ENCODE assay signal across 34 mouse cellular contexts in genomic region chr5:113981843-113982242, GRCm38 (mm10). TPM values are rescaled to one million over a fixed set of nuclear protein-coding genes. Genes with fewer than 3 reads are reported as not detected.
DNase-seq lines count a peak whose midpoint lies in the region; ATAC-seq lines count a peak whose summit lies in the region.
"Had no signal": no experiment of that assay in that cellular context is flagged by ENCODE, and none has a peak within 500 bp of the region (broad histone marks: within the 10 kb centered on the region; RNA-seq: fewer than 3 reads in every experiment).

No protein-coding gene starts in this region.

- peaks cover 47% of the 10 kb centered on the region for H3K4me1 ChIP-seq in forebrain, embryonic 10.5 days
- H3K4me1 ChIP-seq in forebrain, embryonic 14.5 days (ENCODE audit: control insufficient read depth, insufficient read depth, low read length), result peaks cover 4% of the 10 kb centered on the region; the same call in 1 of the 2 replicates
- peaks cover 78% of the 10 kb centered on the region for H3K4me1 ChIP-seq in liver, embryonic 11.5 days (replicated peaks; ENCODE audit: control insufficient read depth, insufficient read depth, low read length)
- peaks cover 93% of the 10 kb centered on the region for H3K4me1 ChIP-seq in liver, embryonic 16.5 days (ENCODE audit: control insufficient read depth, low read depth, low read length)

- H3K36me3 ChIP-seq in forebrain, embryonic 10.5 days (replicated peaks), result peaks cover 70% of the 10 kb centered on the region
- H3K36me3 ChIP-seq in forebrain, embryonic 14.5 days (ENCODE audit: control insufficient read depth, insufficient read depth, low read length), result peaks cover 25% of the 10 kb centered on the region
- 0 out of 2 replicates have a peak, but pooled peaks cover 3% of the 10 kb centered on the region for H3K36me3 ChIP-seq in liver, embryonic 11.5 days (ENCODE audit: control insufficient read depth, insufficient read depth, low read length)
- peaks cover 3% of the 10 kb centered on the region for H3K36me3 ChIP-seq in liver, embryonic 16.5 days (ENCODE audit: control insufficient read depth, insufficient read depth)
- H3K36me3 ChIP-seq: heart, embryonic 15.5 days; midbrain, embryonic 15.5 days; neural tube, embryonic 15.5 days had no signal

- no peak overlapping the region for H3K4me2 ChIP-seq in forebrain, embryonic 14.5 days (ENCODE audit: low read length)
- H3K4me2 ChIP-seq in liver, embryonic 11.5 days, result no peak overlapping the region
- peak overlapping the region; percentile 3; the same call in 1 of the 2 replicates for H3K4me2 ChIP-seq in liver, embryonic 16.5 days (ENCODE audit: low read depth, low read length)
- H3K4me2 ChIP-seq: heart, embryonic 15.5 days; hindbrain, embryonic 12.5 days; midbrain, embryonic 15.5 days; neural tube, embryonic 15.5 days had no signal

- ATAC-seq in forebrain, embryonic 14.5 days, result no peak
- no peak for ATAC-seq in liver, embryonic 11.5 days (replicated peaks; ENCODE audit: low FRiP score)
- no peak for ATAC-seq in liver, embryonic 16.5 days (ENCODE audit: low read depth)
- ATAC-seq: forebrain, postnatal 0 days; hindbrain, postnatal 0 days; intestine, embryonic 16.5 days; lung, postnatal 0 days; midbrain, embryonic 15.5 days; Patski had no signal

- H3K9ac ChIP-seq in forebrain, embryonic 14.5 days (ENCODE audit: low read length), result no peak overlapping the region
- H3K9ac ChIP-seq in liver, embryonic 11.5 days (ENCODE audit: low read depth, low read length), result 0 out of 2 replicates have a peak overlapping the region, but pooled peaks have one; percentile 15
- H3K9ac ChIP-seq in liver, embryonic 16.5 days (ENCODE audit: low read depth, low read length), result peak overlapping the region; percentile 53
- H3K9ac ChIP-seq: forebrain, postnatal 0 days; heart, embryonic 15.5 days; hindbrain, embryonic 12.5 days; midbrain, embryonic 15.5 days; neural tube, embryonic 15.5 days had no signal

- no peaks in the 10 kb centered on the region for H3K9me3 ChIP-seq in forebrain, embryonic 10.5 days
- H3K9me3 ChIP-seq in forebrain, embryonic 14.5 days (replicated peaks; ENCODE audit: control insufficient read depth, low read length), result no peaks in the 10 kb centered on the region
- H3K9me3 ChIP-seq in liver, embryonic 11.5 days (ENCODE audit: control insufficient read depth, low read length), result no peaks in the 10 kb centered on the region
- H3K9me3 ChIP-seq in liver, embryonic 16.5 days (replicated peaks; ENCODE audit: control insufficient read depth, low read length), result no peaks in the 10 kb centered on the region
- H3K9me3 ChIP-seq: heart, embryonic 15.5 days; hindbrain, embryonic 12.5 days; midbrain, embryonic 10.5 days; midbrain, embryonic 15.5 days; neural tube, embryonic 15.5 days had no signal

- H3K27me3 ChIP-seq in forebrain, embryonic 10.5 days (ENCODE audit: poor library complexity, severe bottlenecking), result no peaks in the 10 kb centered on the region
- H3K27me3 ChIP-seq in forebrain, embryonic 14.5 days (replicated peaks; ENCODE audit: control insufficient read depth, insufficient read depth, low read length), result no peaks in the 10 kb centered on the region
- H3K27me3 ChIP-seq in liver, embryonic 11.5 days (replicated peaks; ENCODE audit: control insufficient read depth, insufficient read depth, low read length), result no peaks in the 10 kb centered on the region
- H3K27me3 ChIP-seq in liver, embryonic 16.5 days (ENCODE audit: control insufficient read depth, insufficient read depth, low read depth, low read length), result no peaks in the 10 kb centered on the region
- H3K27me3 ChIP-seq: heart, embryonic 15.5 days; hindbrain, embryonic 12.5 days; midbrain, embryonic 15.5 days; neural tube, embryonic 15.5 days; Patski had no signal

- H3K27ac ChIP-seq in forebrain, embryonic 10.5 days, result 0 out of 2 replicates have a peak overlapping the region, but pooled peaks have one; percentile 22
- no peak overlapping the region for H3K27ac ChIP-seq in forebrain, embryonic 14.5 days (ENCODE audit: low read depth, low read length)
- peak overlapping the region; percentile 86; the same call in 1 of the 2 replicates for H3K27ac ChIP-seq in liver, embryonic 11.5 days (ENCODE audit: low read depth, low read length)
- H3K27ac ChIP-seq in liver, embryonic 16.5 days (ENCODE audit: low read length), result peak overlapping the region; percentile 88
- H3K27ac ChIP-seq: heart, adult 2 months; heart, embryonic 15.5 days; hindbrain, embryonic 12.5 days; hindbrain, postnatal 0 days; midbrain, embryonic 10.5 days; midbrain, embryonic 15.5 days; neural tube, embryonic 15.5 days; stomach, postnatal 0 days had no signal

- H3K4me3 ChIP-seq in forebrain, embryonic 10.5 days, result no peak overlapping the region
- H3K4me3 ChIP-seq in forebrain, embryonic 14.5 days (ENCODE audit: low read depth, low read length), result no peak overlapping the region
- H3K4me3 ChIP-seq in liver, embryonic 11.5 days (ENCODE audit: low read depth, low read length), result no peak overlapping the region
- H3K4me3 ChIP-seq in liver, embryonic 16.5 days (ENCODE audit: low read depth, low read length), result no peak overlapping the region
- H3K4me3 ChIP-seq: heart, adult 2 months; heart, embryonic 15.5 days; hindbrain, embryonic 12.5 days; midbrain, embryonic 10.5 days; midbrain, embryonic 15.5 days; neural tube, embryonic 15.5 days had no signal

- WGBS in forebrain, embryonic 10.5 days, result 85% methylated on average over 8 of the region's 8 CpGs
- 87% methylated on average over 8 of the region's 8 CpGs for WGBS in forebrain, embryonic 14.5 days
- 88% methylated on average over 8 of the region's 8 CpGs for WGBS in liver, embryonic 11.5 days
- WGBS in liver, embryonic 16.5 days (ENCODE audit: insufficient replicate concordance), result 87% methylated on average over 8 of the region's 8 CpGs

- DNase-seq in forebrain, embryonic 10.5 days (ENCODE audit: extremely low spot score, low spot score), result no peak
- DNase-seq in forebrain, embryonic 14.5 days (ENCODE audit: low spot score), result no peak
- peak; percentile 50 for DNase-seq in kidney, postnatal 14 days
- DNase-seq in kidney, adult 18-20 months, result no peak
- DNase-seq in liver, embryonic 11.5 days (ENCODE audit: low spot score), result no peak
- no peak for DNase-seq in embryo, embryonic 9.5 days (ENCODE audit: extremely low spot score)
- no peak for DNase-seq in cerebellum, postnatal 14 days
- DNase-seq: adrenal gland, postnatal 25 days; cerebellum, adult 2 months; cerebellum, postnatal 25 days; forebrain, postnatal 0 days; heart, adult 2 months; heart, postnatal 36 days; layer of hippocampus, adult 9-11 months; lung, adult 18-20 months; retina, postnatal 1 day; right cerebral cortex, postnatal 25 days; thymus, adult 18-20 months; thymus, postnatal 25 days had no signal

RNA-seq across cellular contexts. Expression of gene Ssh1, which starts 11.9 kb away (rescaled TPM):
- 13.9 and 17.5 TPM in 2 replicates for polyA plus RNA-seq in forebrain, embryonic 10.5 days (2016; fragmentation: Nextera tagmentation; extraction: Ambion mirVana)
- 16.0 and 16.6 TPM in 2 replicates for polyA plus RNA-seq in forebrain, embryonic 14.5 days (2014; fragmentation: Nextera tagmentation; extraction: Ambion mirVana)
- 16.2 and 17.8 TPM in 2 replicates for polyA plus RNA-seq in liver, embryonic 11.5 days (2014; fragmentation: Nextera tagmentation; extraction: Ambion mirVana)
- 6.1 and 6.8 TPM in 2 replicates for polyA plus RNA-seq in liver, embryonic 16.5 days (2015; fragmentation: Nextera tagmentation; extraction: Ambion mirVana)

RNA-seq across cellular contexts. Expression of gene Dao, which starts 21.7 kb away (rescaled TPM):
- polyA plus RNA-seq in forebrain, embryonic 10.5 days (2016; fragmentation: Nextera tagmentation; extraction: Ambion mirVana), result not detected in 2 replicates
- polyA plus RNA-seq in forebrain, embryonic 14.5 days (2014; fragmentation: Nextera tagmentation; extraction: Ambion mirVana), result not detected in 2 replicates
- polyA plus RNA-seq in liver, embryonic 11.5 days (2014; fragmentation: Nextera tagmentation; extraction: Ambion mirVana), result 0.23 TPM in 1 of 2 replicates, not detected in the other
- 0.21 TPM in 1 of 2 replicates, not detected in the other for polyA plus RNA-seq in liver, embryonic 16.5 days (2015; fragmentation: Nextera tagmentation; extraction: Ambion mirVana)
- polyA plus RNA-seq: brain, embryonic 14.5 days; embryonic facial prominence, embryonic 11.5 days; forebrain, embryonic 11.5 days; forebrain, postnatal 0 days; heart, adult 2 months; heart, embryonic 15.5 days; hindbrain, embryonic 12.5 days; limb, embryonic 11.5 days; lung, postnatal 0 days; midbrain, embryonic 10.5 days; midbrain, embryonic 15.5 days; neural tube, embryonic 15.5 days had no signal
